Mouse (Mus musculus) G1E-ER4 (cell line): ENCODE results near the gene Tnfrsf1a. TPM values are rescaled to one million over a fixed set of nuclear protein-coding genes. Genes with fewer than 3 reads are reported as not detected.

ENCODE experiments used
- GATA1 ChIP-seq: IDR thresholded peaks from one replicate; pipeline ENCODE4 v1.8.0; 2012; ENCODE audit warnings: low read length, inconsistent platforms
- polyA plus RNA-seq: library from polyadenylated mRNA; stranded (reverse); fragments of >175 nt; gene quantifications from 2 replicates; pipeline ENCODE4 v1.2.3, GENCODE M21; 2012

Gene Tnfrsf1a
- polyA plus RNA-seq, 1 experiment = not detected

- TF ChIP-seq GATA1 = no peak
These were observed 31.5 kb downstream of the Tnfrsf1a start, which contains the start of gene Plekhg6 for GRCm38 (mm10) chr6:125380372-125381360. Gene Plekhg6, minus strand, starts transcription at chr6:125380793.

GRCm38 (mm10) chr6:125382024-125382423 lies 32.9 kb downstream of the Tnfrsf1a start:
- TF ChIP-seq GATA1 = no peak

GRCm38 (mm10) chr6:125385066-125385974 lies 36.2 kb downstream of the Tnfrsf1a start:
- TF ChIP-seq GATA1 = no peak

GRCm38 (mm10) chr6:125386080-125386479 lies 36.9 kb downstream of the Tnfrsf1a start:
- no peak for TF ChIP-seq GATA1

- no peak for TF ChIP-seq GATA1
These were observed 40.7 kb downstream of the Tnfrsf1a start for GRCm38 (mm10) chr6:125389853-125390252.

- no peak for TF ChIP-seq GATA1
These were observed 56.6 kb downstream of the Tnfrsf1a start for GRCm38 (mm10) chr6:125405461-125406382.

- TF ChIP-seq GATA1 = no peak
These were observed 58.1 kb downstream of the Tnfrsf1a start for GRCm38 (mm10) chr6:125407224-125407623.

- no peak for TF ChIP-seq GATA1
These were observed 58.5 kb downstream of the Tnfrsf1a start for GRCm38 (mm10) chr6:125407657-125408056.

- no peak for TF ChIP-seq GATA1
These were observed 61.4 kb downstream of the Tnfrsf1a start for GRCm38 (mm10) chr6:125410551-125410950.

GRCm38 (mm10) chr6:125410995-125411547 lies 61.9 kb downstream of the Tnfrsf1a start:
- no peak for TF ChIP-seq GATA1

GRCm38 (mm10) chr6:125411661-125412060 lies 62.5 kb downstream of the Tnfrsf1a start:
- no peak for TF ChIP-seq GATA1

Other genes with a start within 250 kb of the Tnfrsf1a start
- 49.3 and 104 TPM in 2 replicates for gene Nop2, start 217.5 kb upstream of the Tnfrsf1a start, polyA plus RNA-seq
- gene Iffo1, start 204.1 kb upstream of the Tnfrsf1a start, polyA plus RNA-seq = 23.6 and 29.7 TPM in 2 replicates
- gene Gapdh, start 182.9 kb upstream of the Tnfrsf1a start, polyA plus RNA-seq = 12,939 and 20,956 TPM in 2 replicates
- gene Ncapd2, start 157.7 kb upstream of the Tnfrsf1a start, polyA plus RNA-seq = 265 and 289 TPM in 2 replicates
- gene Mrpl51, start 157.6 kb upstream of the Tnfrsf1a start, polyA plus RNA-seq = 176 and 228 TPM in 2 replicates
- gene Vamp1, start 133.8 kb upstream of the Tnfrsf1a start, polyA plus RNA-seq = 2.3 and 3.1 TPM in 2 replicates
- gene Tapbpl, start 117.5 kb upstream of the Tnfrsf1a start, polyA plus RNA-seq = 1.9 and 2.2 TPM in 2 replicates
- not detected in 2 replicates for gene Cd27, start 112.4 kb upstream of the Tnfrsf1a start, polyA plus RNA-seq
- not detected in 2 replicates for gene Tuba3a, start 63.3 kb upstream of the Tnfrsf1a start, polyA plus RNA-seq
- not detected in 2 replicates for gene Ltbr, start 35.5 kb upstream of the Tnfrsf1a start, polyA plus RNA-seq
- gene Scnn1a, start 28.7 kb upstream of the Tnfrsf1a start, polyA plus RNA-seq = not detected in 2 replicates
- gene Plekhg6, start 31.4 kb downstream of the Tnfrsf1a start, polyA plus RNA-seq = not detected in 2 replicates
- gene Cd9, start 145.4 kb downstream of the Tnfrsf1a start, polyA plus RNA-seq = not detected in 2 replicates
- not detected in 2 replicates for gene Vwf, start 197.4 kb downstream of the Tnfrsf1a start, polyA plus RNA-seq